Mouse (Mus musculus) testis, postnatal 10 days (tissue): ENCODE data around the gene Krtap1-4.
A peak's percentile ranks its signal among the peaks of the same experiment; 100 is the strongest.
"Not testable (repeated sequence)": the region's sequence is repeated elsewhere in the genome, so short reads cannot be mapped to it uniquely, and the experiment has no call there.

ENCODE experiments used
- DNase-seq: peaks from one replicate; pipeline ENCODE4 v3.0.0; 2021; ENCODE audit warnings: low spot score

Krtap1-4 gene

GRCm38 (mm10) chr11:99583245-99583704 is at the start of gene Krtap1-4:
Gene Krtap1-4, minus strand, starts transcription at chr11:99583654.
- DNase-seq = no peak

GRCm38 (mm10) chr11:99630890-99631289 is 47.4 kb upstream of the Krtap1-4 start:
- DNase-seq = no peak

DNA sequence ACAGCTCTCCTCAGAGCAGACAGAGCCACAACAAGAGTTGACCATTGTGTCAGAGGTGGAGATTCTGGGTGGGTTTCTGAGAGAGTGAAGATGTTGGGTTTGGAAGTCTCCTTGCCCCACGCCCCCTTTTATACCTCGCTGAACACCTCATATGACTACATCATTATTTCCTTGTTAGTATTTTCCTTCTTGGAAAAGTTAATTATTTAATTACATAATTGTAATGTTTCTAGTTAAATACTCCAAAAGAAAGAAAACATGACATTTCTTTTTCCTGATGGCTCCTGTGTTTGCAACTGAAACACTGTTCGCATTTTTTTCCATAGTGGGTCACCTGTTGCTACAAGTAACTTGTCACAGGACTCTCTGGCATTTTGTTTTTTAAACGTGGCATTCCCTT is 44.7 kb upstream of the Krtap1-4 start, which contains the start of gene Krtap4-1:
TSS of gene Krtap4-1 (minus strand) at position 101 of the 400 bp plus-strand sequence.
- DNase-seq = no peak

- DNase-seq = no peak
Observed at GRCm38 (mm10) chr11:99620335-99620734, 36.9 kb upstream of the Krtap1-4 start, which contains the start of gene Gm11562. Gene Gm11562, minus strand, starts transcription at chr11:99620435.

DNA sequence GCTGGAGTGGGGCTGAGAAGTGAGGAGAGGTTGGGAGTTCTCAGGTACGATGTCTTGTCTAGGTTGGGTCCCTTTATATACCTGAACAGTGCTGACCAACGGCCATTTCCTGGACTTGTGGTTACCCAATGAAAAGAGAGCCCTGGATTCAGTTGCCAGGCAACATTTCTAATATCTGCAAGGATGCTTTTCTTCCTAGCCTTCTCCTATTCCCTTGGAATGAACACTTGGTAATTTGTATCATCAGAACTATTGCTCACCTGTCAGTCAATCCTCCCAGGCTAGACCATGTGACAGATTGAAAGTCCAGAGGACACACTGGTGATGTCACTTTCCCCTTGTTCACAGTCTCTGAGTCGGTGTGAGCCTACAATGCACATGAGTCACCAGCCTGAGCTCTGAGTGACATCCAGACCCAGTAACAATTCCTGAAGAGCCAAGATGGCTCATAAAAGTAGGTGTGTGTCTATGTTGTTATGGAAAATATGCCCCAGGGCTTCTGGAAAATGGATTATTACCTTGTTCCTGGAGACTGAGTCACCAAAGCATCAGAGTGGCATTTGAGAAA is 31.4 kb upstream of the Krtap1-4 start, which contains the start of gene Krtap2-4:
TSS of gene Krtap2-4 (minus strand) at position 51 of the 568 bp plus-strand sequence.
- no peak for DNase-seq

- DNase-seq = not testable (repeated sequence)
Observed at GRCm38 (mm10) chr11:99610089-99610488, 26.6 kb upstream of the Krtap1-4 start, which contains the start of gene Gm11937. Gene Gm11937, minus strand, starts transcription at chr11:99610189.

- DNase-seq = no peak
Observed at GRCm38 (mm10) chr11:99609126-99609525, 25.7 kb upstream of the Krtap1-4 start.

DNA sequence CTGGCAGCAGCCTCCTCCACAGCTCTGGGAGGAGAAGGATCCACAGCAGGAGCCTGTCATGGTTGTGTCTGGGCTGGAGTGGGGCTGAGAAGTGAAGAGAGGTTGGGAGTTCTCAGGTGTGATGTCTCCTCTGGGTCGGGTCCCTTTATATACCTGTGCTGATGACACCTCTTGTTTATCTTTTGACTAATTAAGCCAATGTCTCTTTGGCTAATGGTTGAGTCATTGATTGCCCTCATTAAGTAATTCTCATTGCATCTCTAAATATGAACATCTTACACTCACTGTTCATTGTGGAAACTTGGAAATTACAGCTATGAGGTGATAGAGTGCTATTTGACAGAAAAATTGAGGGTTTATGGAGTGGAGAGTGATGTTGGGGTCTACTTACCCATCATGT is 19.8 kb upstream of the Krtap1-4 start, which contains the start of gene Gm11938:
TSS of gene Gm11938 (minus strand) at position 101 of the 400 bp plus-strand sequence.
- not testable (repeated sequence) for DNase-seq

- DNase-seq = not testable (repeated sequence)
Observed at GRCm38 (mm10) chr11:99597742-99598141, 14.3 kb upstream of the Krtap1-4 start, which contains the start of gene Krtap9-3. Gene Krtap9-3, minus strand, starts transcription at chr11:99598105.

DNA sequence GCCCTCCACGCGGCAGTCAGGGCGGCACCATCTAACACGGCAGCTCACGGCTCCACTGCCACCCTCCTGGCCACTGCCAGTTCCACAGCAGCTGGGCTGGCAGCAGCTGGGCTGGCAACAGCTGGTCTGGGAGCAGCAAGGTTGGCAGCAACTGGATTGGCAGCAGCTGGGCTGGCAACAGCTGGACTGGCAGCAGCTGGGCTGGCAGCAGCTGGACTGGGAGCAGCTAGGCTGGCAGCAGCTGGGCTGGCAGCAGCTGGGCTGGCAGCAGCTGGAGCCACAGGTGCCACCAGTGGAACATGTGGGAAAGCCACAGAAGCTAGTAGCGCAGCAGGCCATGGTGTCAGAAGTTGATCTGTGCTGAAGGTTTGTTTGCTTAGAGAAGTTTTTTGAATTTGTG is 7.5 kb upstream of the Krtap1-4 start, which contains the start of gene Krtap1-3:
TSS of gene Krtap1-3 (minus strand) at position 359 of the 400 bp plus-strand sequence.
- no peak for DNase-seq

DNA sequence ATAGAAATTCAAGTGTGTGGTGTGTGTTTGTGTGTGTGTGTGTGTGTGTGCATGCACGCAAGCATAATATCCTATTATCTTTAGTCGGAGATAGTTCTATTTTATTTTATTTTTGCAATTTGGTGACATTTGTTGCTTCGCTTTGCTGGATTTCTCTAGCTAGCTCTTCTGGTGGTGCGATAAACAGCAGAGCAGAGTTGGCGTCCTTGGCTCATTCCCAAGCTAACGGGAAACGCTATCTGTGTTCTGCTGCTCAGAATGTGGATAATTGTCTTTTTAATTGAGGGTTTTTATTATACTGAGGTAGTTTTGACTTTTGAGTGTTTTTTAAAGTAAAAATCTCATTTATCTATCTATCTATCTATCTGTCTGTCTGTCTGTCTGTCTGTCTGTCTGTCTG is 1.6 kb upstream of the Krtap1-4 start:
- no peak for DNase-seq

DNA sequence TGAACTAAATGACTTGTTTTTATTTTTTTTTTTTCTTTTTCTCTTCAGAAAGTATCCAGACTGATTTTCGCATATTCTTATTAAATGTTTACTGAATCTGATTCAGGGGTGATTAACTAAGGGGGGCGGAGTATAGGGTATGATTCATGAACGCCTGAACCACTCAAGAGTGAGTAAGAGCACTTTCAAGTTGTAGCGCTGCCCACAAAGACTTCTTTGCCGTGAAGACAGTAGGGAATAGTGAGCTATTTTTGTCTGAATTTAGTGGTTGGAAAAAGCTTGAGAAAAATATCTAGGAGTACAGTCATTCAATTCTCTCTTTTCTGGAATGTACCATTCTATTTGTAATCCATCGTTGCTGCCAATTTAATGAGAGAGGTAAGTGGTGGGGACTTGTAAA is 1.9 kb downstream of the Krtap1-4 start:
- DNase-seq = no peak

- DNase-seq = no peak
Observed at GRCm38 (mm10) chr11:99581051-99581450, 2.4 kb downstream of the Krtap1-4 start.

DNA sequence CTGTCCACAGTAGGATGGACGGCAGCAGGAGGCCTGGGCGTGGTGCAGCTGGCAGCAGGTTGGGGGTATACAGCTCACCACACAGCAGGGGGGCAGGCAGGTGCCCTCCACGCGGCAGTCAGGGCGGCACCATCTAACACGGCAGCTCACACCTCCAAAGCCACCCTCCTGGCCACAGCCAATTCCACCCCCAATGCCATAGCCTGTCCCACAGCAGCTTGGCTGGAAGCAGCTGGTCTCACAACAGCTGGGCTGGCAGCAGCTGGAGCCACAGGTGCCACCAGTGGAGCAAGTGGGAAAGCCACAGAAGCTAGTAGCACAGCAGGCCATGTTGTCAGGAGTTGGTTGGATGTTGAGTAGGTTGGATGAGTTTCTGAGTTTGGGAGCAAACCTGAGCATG is 2.8 kb downstream of the Krtap1-4 start, which contains the start of gene Krtap1-5:
TSS of gene Krtap1-5 (minus strand) at position 381 of the 400 bp plus-strand sequence.
- no peak for DNase-seq

DNA sequence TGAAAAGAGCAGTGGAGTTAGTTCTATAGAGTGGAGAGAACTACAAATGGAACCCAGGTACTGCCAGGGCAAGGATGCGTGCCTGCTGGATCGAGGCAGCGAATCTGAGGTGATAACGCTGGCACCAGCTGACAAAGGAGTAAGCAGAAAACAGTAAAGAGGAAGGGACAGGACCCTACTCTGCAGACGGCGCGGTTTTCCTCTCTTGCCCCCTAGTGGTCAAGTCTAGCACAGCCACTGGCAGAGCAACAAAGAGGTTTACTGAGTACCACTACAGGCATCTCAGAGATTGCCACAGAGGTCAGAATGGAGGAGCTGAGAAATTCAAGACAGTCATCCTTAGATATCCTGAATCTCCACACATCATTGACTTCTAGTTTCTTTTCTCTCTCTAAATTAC is 9.3 kb downstream of the Krtap1-4 start:
- DNase-seq = peak; percentile 83

GRCm38 (mm10) chr11:99573164-99573563 is 10.3 kb downstream of the Krtap1-4 start:
- no peak for DNase-seq

DNA sequence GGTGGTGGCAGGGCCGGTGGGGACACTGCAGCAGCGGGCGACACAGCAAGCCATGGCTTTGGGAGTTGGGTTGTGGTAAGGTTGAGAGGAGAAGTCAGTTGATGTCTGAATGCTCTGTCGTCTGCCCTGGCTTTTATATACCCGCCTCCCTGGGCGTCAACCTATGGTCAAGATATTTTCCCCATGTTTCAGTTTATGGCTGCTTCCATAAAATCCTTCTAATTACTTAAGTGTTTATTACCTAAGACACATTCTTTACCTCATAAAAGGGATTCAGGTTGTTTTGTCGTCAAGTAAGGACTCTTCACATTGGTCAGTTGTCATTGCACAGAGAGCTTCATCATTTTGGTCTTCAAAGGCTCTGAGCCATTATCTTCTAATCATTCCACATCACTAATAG is 16.9 kb downstream of the Krtap1-4 start, which contains the start of gene Krtap3-1:
TSS of gene Krtap3-1 (minus strand) at position 101 of the 400 bp plus-strand sequence.
- DNase-seq = no peak

DNA sequence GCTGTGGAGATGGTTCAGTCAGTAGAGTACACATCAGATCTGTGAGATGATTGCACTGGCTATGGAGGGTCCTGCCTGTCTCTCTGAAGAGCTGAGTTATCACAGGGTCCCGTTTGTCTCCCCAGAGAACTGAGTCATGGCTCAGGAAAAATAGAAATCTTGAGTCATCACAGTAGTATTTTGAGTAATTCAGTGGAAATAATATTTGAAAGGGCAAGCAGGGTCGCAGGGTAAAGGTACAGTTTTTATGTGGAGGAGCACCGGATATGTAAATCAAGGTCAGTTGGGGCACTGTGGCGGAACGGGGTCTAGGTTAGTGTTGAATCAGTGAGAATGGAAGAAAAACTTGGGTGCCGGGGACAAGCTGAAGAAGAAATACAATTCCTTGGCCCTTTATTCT is 20.9 kb downstream of the Krtap1-4 start:
- DNase-seq = no peak

DNA sequence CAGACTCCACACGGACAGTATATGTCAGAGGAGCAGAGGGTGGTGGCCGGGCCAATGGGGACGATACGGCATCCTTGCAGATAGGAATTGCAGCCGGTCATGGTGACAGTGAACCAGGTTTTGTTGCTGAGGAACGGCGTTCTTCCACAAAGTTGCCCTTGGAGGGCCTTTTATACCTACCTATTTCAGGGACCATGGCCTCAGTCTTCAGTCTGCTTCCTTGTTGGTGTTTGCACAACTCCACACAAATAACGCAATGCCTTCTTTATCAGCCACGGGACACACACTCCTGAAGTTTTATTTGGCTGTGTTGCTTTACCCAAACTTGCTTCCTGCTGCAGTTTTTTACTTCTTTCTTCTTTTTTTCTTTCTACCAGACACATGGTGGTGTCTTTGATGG is 24.1 kb downstream of the Krtap1-4 start, which contains the start of gene Gm11939:
TSS of gene Gm11939 (minus strand) at position 101 of the 400 bp plus-strand sequence.
- no peak for DNase-seq

DNA sequence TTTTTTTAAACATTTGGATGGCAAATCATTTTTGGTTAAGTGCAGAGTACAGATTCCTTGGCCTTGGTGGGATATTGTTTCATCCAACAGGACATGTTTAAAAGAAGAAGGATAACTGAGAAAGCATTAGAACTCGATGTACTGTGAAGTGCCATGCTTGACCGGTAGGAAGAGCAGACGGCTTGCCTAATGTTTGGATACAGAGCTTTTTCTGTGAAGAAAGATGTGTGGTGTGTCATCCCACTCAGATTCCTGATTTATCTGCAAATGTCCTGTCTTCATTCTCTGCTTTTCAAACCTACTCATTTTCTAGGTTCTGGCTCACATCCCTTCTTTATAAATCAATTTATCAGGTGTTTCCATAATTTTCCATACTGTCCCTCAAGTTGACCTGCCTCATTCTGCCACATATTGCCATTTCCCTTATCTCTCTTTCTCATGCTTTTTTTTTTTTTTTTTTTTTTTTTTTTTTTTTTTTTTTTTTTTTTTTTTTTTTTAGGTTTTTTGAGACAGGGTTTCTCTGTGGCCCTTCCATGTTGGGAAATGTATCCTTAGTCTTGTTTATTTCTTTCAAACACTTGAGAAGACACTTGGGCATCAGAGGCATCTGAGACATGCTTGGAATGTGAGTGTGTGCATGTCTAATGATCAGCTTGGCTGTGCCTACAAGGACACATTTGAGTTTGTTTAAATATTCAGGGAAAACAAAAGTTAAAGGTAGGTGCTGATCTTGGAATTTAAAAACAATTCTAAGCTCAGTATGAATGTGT is 25.3 kb downstream of the Krtap1-4 start:
- no peak for DNase-seq

- DNase-seq = no peak
Observed at GRCm38 (mm10) chr11:99556753-99557152, 26.7 kb downstream of the Krtap1-4 start, which contains the start of gene Krtap3-2. Gene Krtap3-2, minus strand, starts transcription at chr11:99556853.

- DNase-seq = no peak
Observed at GRCm38 (mm10) chr11:99556195-99556594, 27.3 kb downstream of the Krtap1-4 start.
